Mouse (Mus musculus): ENCODE measurements around the gene Madcam1. TPM values are rescaled to one million over a fixed set of nuclear protein-coding genes. Genes with fewer than 3 reads are reported as not detected.

Madcam1 gene
- polyA plus RNA-seq, 1 experiment from 2014 or later = 1.00 TPM

DNA sequence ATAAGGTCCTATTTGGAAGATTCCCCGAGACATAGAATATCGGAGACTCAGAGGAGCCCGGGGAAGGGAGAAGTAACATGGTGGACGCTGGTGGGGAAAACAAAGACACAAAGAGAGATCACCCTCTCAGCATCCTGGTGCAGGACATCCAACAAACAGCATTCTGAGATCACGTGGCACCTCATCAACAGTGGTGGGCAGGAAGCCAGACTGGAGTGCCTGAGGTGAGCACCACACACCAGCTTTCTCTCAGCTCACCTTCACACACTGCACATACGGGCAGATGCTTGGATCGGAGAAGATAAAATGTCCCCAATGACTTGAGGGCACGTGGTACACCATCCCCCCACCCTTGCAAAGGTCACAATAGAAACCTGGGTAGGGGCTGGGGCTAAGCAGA is 28.1 kb upstream of the Madcam1 start:
- DNase-seq (no peak), ATAC-seq (ENCODE audit: low FRiP score, low TSS enrichment) (0 out of 2 replicates have a peak, but pooled peaks have one; percentile 12)
- Histone ChIP-seq H3K27me3 (ENCODE audit: control insufficient read depth, insufficient read depth, low read length) (peaks cover 10% of the 10 kb centered on the region; the same call in 1 of the 2 replicates), H3K4me3 (replicated peaks; ENCODE audit: low read depth, low read length) (peak overlapping the region; percentile 63), H3K9ac (replicated peaks; ENCODE audit: low read length) (peak overlapping the region; percentile 83; the same call in 1 of the 2 replicates), H3K9me3 (ENCODE audit: control insufficient read depth, low read length) (no peaks in the 10 kb centered on the region), H3K36me3 (ENCODE audit: control insufficient read depth, insufficient read depth, low read length) (no peaks in the 10 kb centered on the region), H3K4me1 (ENCODE audit: control insufficient read depth, insufficient read depth, low read length) (peaks cover 11% of the 10 kb centered on the region; the same call in 1 of the 2 replicates), H3K4me2 (ENCODE audit: low read length) (peak overlapping the region; percentile 71), H3K27ac (replicated peaks; ENCODE audit: low read depth, low read length) (peak overlapping the region; percentile 93)
- 75% methylated on average over 8 of the region's 8 CpGs for WGBS

DNA sequence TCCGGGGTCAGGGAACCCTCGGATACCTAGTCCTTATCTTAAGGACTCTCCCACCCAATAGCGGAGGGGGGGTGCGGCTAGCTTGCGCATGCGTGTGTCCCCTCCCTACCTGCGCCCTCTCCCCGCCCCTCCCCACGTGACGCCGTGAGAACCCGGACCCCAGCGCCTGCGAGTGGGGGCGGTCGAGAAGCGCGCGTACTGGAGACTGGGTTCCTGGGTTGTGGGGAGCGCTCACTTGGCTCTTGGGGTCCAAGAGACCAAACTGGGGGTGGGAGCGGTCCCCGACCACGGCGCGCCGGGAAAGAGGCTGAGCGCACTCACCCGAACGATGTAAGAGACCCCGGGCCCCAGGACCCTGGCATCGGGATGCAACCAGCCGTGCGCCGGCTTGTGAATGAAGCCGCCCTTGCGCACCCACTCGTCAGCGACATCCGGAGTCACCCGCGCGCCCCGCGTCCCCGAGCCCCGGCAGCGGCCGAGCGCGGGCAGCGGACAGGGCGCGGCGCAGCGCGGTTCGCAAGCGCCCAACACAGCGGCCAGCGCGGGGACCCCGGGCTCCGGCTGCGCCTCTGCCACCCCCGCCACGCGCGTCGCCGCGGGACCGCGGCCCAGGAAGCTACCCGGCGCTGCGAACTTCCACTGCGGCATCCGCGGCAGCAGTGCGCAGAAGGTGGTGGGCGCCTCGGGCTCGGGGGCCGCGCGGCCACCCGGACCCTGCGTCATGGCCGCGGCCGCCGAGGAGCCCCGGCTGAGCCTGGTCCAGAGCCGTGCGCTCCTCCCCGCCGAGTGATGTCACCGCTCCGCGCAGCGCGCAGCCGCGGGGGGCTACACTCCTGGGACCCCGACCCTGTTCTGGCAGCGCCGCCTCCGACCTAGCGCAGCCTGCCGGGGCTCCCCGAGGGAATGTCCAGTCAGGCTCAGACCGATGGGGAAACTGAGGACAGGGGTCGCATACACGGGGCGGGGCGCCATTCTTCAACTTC is 26.9 kb upstream of the Madcam1 start, which contains the start of gene Shc2:
Gene Shc2 (minus strand): TSS at position 791 of the 983 bp plus-strand sequence.
- peak within 1 kb of the TSS; percentile 71 for H3K4me2 ChIP-seq (ENCODE audit: low read length)
- ATAC-seq (ENCODE audit: low FRiP score, low TSS enrichment) (peak; percentile 85), DNase-seq (peak; percentile 89)
- H3K27ac ChIP-seq (replicated peaks; ENCODE audit: low read depth, low read length) = peak within 1 kb of the TSS; percentile 93
- no peaks in the 10 kb centered on the region for H3K36me3 ChIP-seq (ENCODE audit: control insufficient read depth, insufficient read depth, low read length)
- H3K27me3 ChIP-seq (ENCODE audit: control insufficient read depth, insufficient read depth, low read length) = peaks cover 10% of the 10 kb centered on the region; the same call in 1 of the 2 replicates
- peak within 1 kb of the TSS; percentile 83 for H3K9ac ChIP-seq (replicated peaks; ENCODE audit: low read length)
- H3K4me1 ChIP-seq (ENCODE audit: control insufficient read depth, insufficient read depth, low read length) = peaks cover 11% of the 10 kb centered on the region; the same call in 1 of the 2 replicates
- no peaks in the 10 kb centered on the region for H3K9me3 ChIP-seq (ENCODE audit: control insufficient read depth, low read length)
- peak within 1 kb of the TSS; percentile 63 for H3K4me3 ChIP-seq (replicated peaks; ENCODE audit: low read depth, low read length)
- WGBS = under 1% methylated on average over 116 of the region's 116 CpGs

GRCm38 (mm10) chr10:79638486-79639204 is 25.7 kb upstream of the Madcam1 start:
- peak overlapping the region; percentile 63 for H3K4me3 ChIP-seq (replicated peaks; ENCODE audit: low read depth, low read length)
- peaks cover 11% of the 10 kb centered on the region; the same call in 1 of the 2 replicates for H3K4me1 ChIP-seq (ENCODE audit: control insufficient read depth, insufficient read depth, low read length)
- no peaks in the 10 kb centered on the region for H3K9me3 ChIP-seq (ENCODE audit: control insufficient read depth, low read length)
- H3K4me2 ChIP-seq (ENCODE audit: low read length) = peak overlapping the region; percentile 71
- peak overlapping the region; percentile 83; the same call in 1 of the 2 replicates for H3K9ac ChIP-seq (replicated peaks; ENCODE audit: low read length)
- 5% methylated on average over 23 of the region's 23 CpGs for WGBS
- no peaks in the 10 kb centered on the region for H3K36me3 ChIP-seq (ENCODE audit: control insufficient read depth, insufficient read depth, low read length)
- peaks cover 10% of the 10 kb centered on the region; the same call in 1 of the 2 replicates for H3K27me3 ChIP-seq (ENCODE audit: control insufficient read depth, insufficient read depth, low read length)
- DNase-seq (peak; percentile 53), ATAC-seq (ENCODE audit: low FRiP score, low TSS enrichment) (no peak)
- peak overlapping the region; percentile 93; the same call in 1 of the 2 replicates for H3K27ac ChIP-seq (replicated peaks; ENCODE audit: low read depth, low read length)

GRCm38 (mm10) chr10:79645711-79646110 is 18.6 kb upstream of the Madcam1 start, which contains the start of gene Odf3l2:
Gene Odf3l2, minus strand, starts transcription at chr10:79645738.
- no peak within 1 kb of the TSS for H3K27ac ChIP-seq (replicated peaks; ENCODE audit: low read depth, low read length)
- no peak for ATAC-seq (ENCODE audit: low FRiP score, low TSS enrichment)
- no peaks in the 10 kb centered on the region for H3K27me3 ChIP-seq (ENCODE audit: control insufficient read depth, insufficient read depth, low read length)
- no peak within 1 kb of the TSS for H3K4me2 ChIP-seq (ENCODE audit: low read length)
- DNase-seq = no peak
- H3K9ac ChIP-seq (replicated peaks; ENCODE audit: low read length) = no peak within 1 kb of the TSS
- H3K9me3 ChIP-seq (ENCODE audit: control insufficient read depth, low read length) = no peaks in the 10 kb centered on the region
- no peak within 1 kb of the TSS for H3K4me3 ChIP-seq (replicated peaks; ENCODE audit: low read depth, low read length)
- H3K36me3 ChIP-seq (ENCODE audit: control insufficient read depth, insufficient read depth, low read length) = no peaks in the 10 kb centered on the region
- no peaks in the 10 kb centered on the region for H3K4me1 ChIP-seq (ENCODE audit: control insufficient read depth, insufficient read depth, low read length)
- 79% methylated on average over 8 of the region's 8 CpGs for WGBS

DNA sequence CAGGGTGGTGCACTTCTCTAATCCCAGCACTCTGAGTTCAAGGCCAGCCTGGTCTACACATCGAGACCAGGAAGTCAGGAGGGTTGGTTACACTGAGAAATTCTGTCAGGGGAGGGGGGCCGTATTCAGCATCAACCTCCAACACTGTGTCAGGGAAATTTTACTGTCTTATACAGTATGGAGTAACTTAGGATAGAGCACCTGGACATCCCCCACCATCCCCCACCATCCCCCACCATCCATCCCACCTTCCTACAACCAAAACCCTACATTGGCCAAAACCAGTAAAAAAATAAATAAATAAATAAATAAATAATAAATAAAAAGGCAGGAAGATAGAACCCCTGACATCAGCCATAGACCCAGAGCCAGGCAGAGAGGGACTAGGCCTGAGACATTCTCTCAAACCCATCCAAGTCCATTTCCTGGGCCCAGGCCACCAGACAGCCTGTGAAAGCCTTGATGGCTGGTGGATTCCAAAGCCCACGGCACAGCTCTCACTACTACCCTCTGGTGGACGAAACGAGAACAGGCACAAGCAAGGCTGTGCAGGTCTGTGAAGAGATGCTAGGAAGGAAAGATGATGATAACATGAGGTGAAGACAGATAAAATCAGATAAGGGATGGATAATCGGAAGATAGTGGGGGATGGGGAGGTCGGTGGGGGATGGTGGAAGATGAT is 15.1 kb upstream of the Madcam1 start:
- H3K36me3 ChIP-seq (ENCODE audit: control insufficient read depth, insufficient read depth, low read length) = no peaks in the 10 kb centered on the region
- peak; percentile 89 for DNase-seq
- H3K4me1 ChIP-seq (ENCODE audit: control insufficient read depth, insufficient read depth, low read length) = peaks cover 5% of the 10 kb centered on the region; the same call in 1 of the 2 replicates
- H3K27ac ChIP-seq (replicated peaks; ENCODE audit: low read depth, low read length) = no peak overlapping the region
- H3K4me3 ChIP-seq (replicated peaks; ENCODE audit: low read depth, low read length) = no peak overlapping the region
- H3K9me3 ChIP-seq (ENCODE audit: control insufficient read depth, low read length) = no peaks in the 10 kb centered on the region
- 30% methylated on average over 7 of the region's 7 CpGs for WGBS
- no peak overlapping the region for H3K9ac ChIP-seq (replicated peaks; ENCODE audit: low read length)
- H3K4me2 ChIP-seq (ENCODE audit: low read length) = no peak overlapping the region
- ATAC-seq (ENCODE audit: low FRiP score, low TSS enrichment) = peak; percentile 50
- no peaks in the 10 kb centered on the region for H3K27me3 ChIP-seq (ENCODE audit: control insufficient read depth, insufficient read depth, low read length)

DNA sequence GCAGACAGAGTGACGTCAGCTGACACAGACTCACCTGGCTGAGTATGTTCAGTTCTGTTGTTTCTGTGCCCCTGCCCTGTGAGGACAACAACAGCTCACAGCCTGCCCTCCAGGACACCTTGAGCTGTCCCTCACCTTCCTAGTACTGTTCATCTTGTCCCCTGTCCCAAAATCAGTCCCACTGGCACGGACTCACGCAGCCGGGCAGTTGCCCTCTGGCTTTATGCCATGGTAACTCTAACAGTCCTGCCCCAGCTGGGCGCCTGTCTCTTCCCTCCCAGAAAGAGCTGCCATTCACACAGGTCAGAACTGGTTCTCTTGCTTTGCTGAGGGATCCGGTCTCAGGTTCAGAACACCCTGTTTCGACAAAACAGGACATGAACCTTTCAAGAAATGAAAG is 11.6 kb upstream of the Madcam1 start:
- Histone ChIP-seq H3K9me3 (ENCODE audit: control insufficient read depth, low read length) (no peaks in the 10 kb centered on the region), H3K27me3 (ENCODE audit: control insufficient read depth, insufficient read depth, low read length) (no peaks in the 10 kb centered on the region), H3K9ac (replicated peaks; ENCODE audit: low read length) (no peak overlapping the region), H3K27ac (replicated peaks; ENCODE audit: low read depth, low read length) (no peak overlapping the region), H3K4me3 (replicated peaks; ENCODE audit: low read depth, low read length) (no peak overlapping the region), H3K4me1 (ENCODE audit: control insufficient read depth, insufficient read depth, low read length) (peaks cover 26% of the 10 kb centered on the region), H3K4me2 (ENCODE audit: low read length) (no peak overlapping the region), H3K36me3 (ENCODE audit: control insufficient read depth, insufficient read depth, low read length) (no peaks in the 10 kb centered on the region)
- DNase-seq = no peak
- 87% methylated on average over 7 of the region's 7 CpGs for WGBS
- ATAC-seq (ENCODE audit: low FRiP score, low TSS enrichment) = no peak

GRCm38 (mm10) chr10:79654946-79655395 is 9.4 kb upstream of the Madcam1 start:
- no peaks in the 10 kb centered on the region for H3K36me3 ChIP-seq (ENCODE audit: control insufficient read depth, insufficient read depth, low read length)
- ATAC-seq (ENCODE audit: low FRiP score, low TSS enrichment) (peak; percentile 85), DNase-seq (peak; percentile 82)
- no peaks in the 10 kb centered on the region for H3K9me3 ChIP-seq (ENCODE audit: control insufficient read depth, low read length)
- 3% methylated on average over 1 of the region's 1 CpGs for WGBS
- H3K4me2 ChIP-seq (ENCODE audit: low read length) = peak overlapping the region; percentile 20
- H3K27me3 ChIP-seq (ENCODE audit: control insufficient read depth, insufficient read depth, low read length) = no peaks in the 10 kb centered on the region
- peak overlapping the region; percentile 82 for H3K27ac ChIP-seq (replicated peaks; ENCODE audit: low read depth, low read length)
- no peak overlapping the region for H3K9ac ChIP-seq (replicated peaks; ENCODE audit: low read length)
- peaks cover 26% of the 10 kb centered on the region for H3K4me1 ChIP-seq (ENCODE audit: control insufficient read depth, insufficient read depth, low read length)
- no peak overlapping the region for H3K4me3 ChIP-seq (replicated peaks; ENCODE audit: low read depth, low read length)

DNA sequence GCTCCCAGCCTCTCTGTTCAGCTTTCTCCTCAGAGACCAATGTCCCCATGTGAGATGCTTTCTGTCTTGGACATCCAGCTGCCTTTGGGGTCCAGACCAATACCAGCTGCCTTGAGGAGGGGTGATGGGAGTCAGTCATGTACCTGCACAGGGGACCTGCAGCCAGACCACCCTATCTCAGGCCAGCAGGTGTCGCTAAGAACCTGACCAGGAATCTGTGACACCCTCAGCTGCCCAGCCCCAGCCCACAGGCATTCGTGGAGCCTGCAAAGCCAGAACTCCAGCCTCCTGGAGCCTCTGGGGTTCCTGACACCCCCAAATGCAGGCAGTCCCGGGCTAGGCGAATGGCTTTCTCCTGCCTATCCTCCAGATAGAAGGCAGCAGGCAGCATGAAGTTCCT is 5.5 kb upstream of the Madcam1 start:
- no peak overlapping the region for H3K9ac ChIP-seq (replicated peaks; ENCODE audit: low read length)
- H3K9me3 ChIP-seq (ENCODE audit: control insufficient read depth, low read length) = no peaks in the 10 kb centered on the region
- H3K4me3 ChIP-seq (replicated peaks; ENCODE audit: low read depth, low read length) = no peak overlapping the region
- H3K36me3 ChIP-seq (ENCODE audit: control insufficient read depth, insufficient read depth, low read length) = no peaks in the 10 kb centered on the region
- H3K4me1 ChIP-seq (ENCODE audit: control insufficient read depth, insufficient read depth, low read length) = peaks cover 24% of the 10 kb centered on the region
- no peak overlapping the region for H3K27ac ChIP-seq (replicated peaks; ENCODE audit: low read depth, low read length)
- H3K4me2 ChIP-seq (ENCODE audit: low read length) = no peak overlapping the region
- ATAC-seq (ENCODE audit: low FRiP score, low TSS enrichment) (no peak), DNase-seq (peak; percentile 42)
- 23% methylated on average over 4 of the region's 4 CpGs for WGBS
- no peaks in the 10 kb centered on the region for H3K27me3 ChIP-seq (ENCODE audit: control insufficient read depth, insufficient read depth, low read length)
